Mouse (Mus musculus): ENCODE measurements around the gene Pnck.

DNA sequence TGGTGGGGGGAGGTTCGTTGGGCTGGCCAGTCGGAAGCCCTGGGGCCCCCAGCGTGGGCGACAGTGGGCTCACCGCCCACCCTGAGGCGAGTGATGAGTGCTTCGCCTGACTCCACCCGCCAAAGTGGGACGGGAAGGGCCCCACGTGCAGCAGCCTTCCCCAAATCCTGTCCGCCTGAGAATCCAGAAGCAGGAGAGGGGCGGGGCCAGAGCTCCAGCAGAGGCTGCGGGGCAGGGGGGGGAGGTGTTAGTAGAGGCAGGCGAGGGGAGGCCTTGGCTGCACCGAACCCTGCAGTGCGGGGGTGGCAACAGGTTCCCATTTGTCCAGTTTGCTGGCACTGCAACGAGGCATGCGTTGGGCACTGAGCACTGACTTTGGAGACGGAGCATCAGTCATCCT lies 22.5 kb downstream of the Pnck start:
- TF ChIP-seq FLI1 (IDR thresholded peaks at IDR 0.05; ENCODE audit: low read length) (no peak), GATA1 (IDR thresholded peaks at IDR 0.05; ENCODE audit: borderline replicate concordance, low read length) (no peak)

All from megakaryocyte, embryonic 14.5 days (primary cell).